In the genomic region with DNA sequence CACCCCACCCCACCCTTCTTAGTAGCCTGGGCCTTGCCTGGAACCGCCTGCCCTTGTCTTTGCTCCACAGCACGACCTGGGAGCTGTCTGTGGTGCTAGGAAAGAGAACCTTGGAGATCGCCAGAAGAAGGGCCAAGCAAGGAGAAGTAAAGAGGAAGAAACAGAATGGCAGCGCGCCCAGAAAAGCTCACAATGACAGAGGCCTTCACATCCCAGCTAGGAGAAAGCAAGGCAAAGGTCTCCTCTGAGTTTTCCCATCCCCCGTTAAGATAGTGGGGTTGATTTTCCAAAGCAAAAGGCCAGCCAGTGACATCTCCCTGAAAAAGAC, we compare ENCODE assay signal across 14 mouse cellular contexts. TPM values are rescaled to one million over a fixed set of nuclear protein-coding genes. Genes with fewer than 3 reads are reported as not detected.
DNase-seq lines count a peak whose midpoint lies in the region; ATAC-seq and TF ChIP-seq lines count a peak whose summit lies in the region.
"Had no signal": no experiment of that assay in that cellular context is flagged by ENCODE, and none has a peak within 500 bp of the region (broad histone marks: within the 10 kb centered on the region; RNA-seq: fewer than 3 reads in every experiment).

No protein-coding gene starts in this region.

- H3K27ac ChIP-seq in forebrain, embryonic 10.5 days = peak overlapping the region; percentile 72; the same call in 1 of the 2 replicates
- H3K27ac ChIP-seq in forebrain, postnatal 0 days (ENCODE audit: low read depth, low read length) = no peak overlapping the region
- H3K27ac ChIP-seq in midbrain, embryonic 10.5 days (replicated peaks) = peak overlapping the region; percentile 75; the same call in 1 of the 2 replicates
- H3K27ac ChIP-seq in midbrain, embryonic 16.5 days (ENCODE audit: low read length) = no peak overlapping the region
- no peak overlapping the region for H3K27ac ChIP-seq in embryonic facial prominence, embryonic 14.5 days (replicated peaks; ENCODE audit: low read depth, low read length)
- H3K27ac ChIP-seq: embryonic facial prominence, embryonic 12.5 days had no signal

- no peak for ATAC-seq in forebrain, postnatal 0 days
- no peak for ATAC-seq in midbrain, embryonic 16.5 days
- ATAC-seq in embryonic facial prominence, embryonic 14.5 days (ENCODE audit: low read depth) = no peak
- ATAC-seq in erythroid progenitor cell, adult 5-6 weeks (replicated peaks; ENCODE audit: low FRiP score, poor library complexity, severe bottlenecking) = no peak
- ATAC-seq: inflammation-experienced regulatory T-cells, adult 6 months had no signal

- intact Hi-C loops in gastrocnemius, postnatal 36 days (cut with DNase I) = no loop called here

- peak; percentile 57 for DNase-seq in forebrain, embryonic 10.5 days (ENCODE audit: extremely low spot score, low spot score)
- no peak for DNase-seq in forebrain, postnatal 0 days
- peak; percentile 53 for DNase-seq in midbrain, embryonic 10.5 days (ENCODE audit: low spot score)
- DNase-seq in embryonic facial prominence, embryonic 14.5 days (ENCODE audit: low spot score) = peak; percentile 71
- peak; percentile 56 for DNase-seq in retina, postnatal 1 day
- DNase-seq in gastrocnemius, postnatal 36 days = no peak
- DNase-seq: left cerebral cortex, postnatal 4 days had no signal

- no peaks in the 10 kb centered on the region for H3K36me3 ChIP-seq in forebrain, embryonic 10.5 days (replicated peaks)
- H3K36me3 ChIP-seq in forebrain, postnatal 0 days (ENCODE audit: insufficient read depth) = no peaks in the 10 kb centered on the region
- H3K36me3 ChIP-seq in midbrain, embryonic 10.5 days = no peaks in the 10 kb centered on the region; the same call in 1 of the 2 replicates
- no peaks in the 10 kb centered on the region for H3K36me3 ChIP-seq in midbrain, embryonic 16.5 days (ENCODE audit: control insufficient read depth, insufficient read depth, low read length)
- no peaks in the 10 kb centered on the region for H3K36me3 ChIP-seq in embryonic facial prominence, embryonic 14.5 days (ENCODE audit: control insufficient read depth, insufficient read depth, low read length)
- H3K36me3 ChIP-seq: embryonic facial prominence, embryonic 12.5 days had no signal

- H3K4me2 ChIP-seq in forebrain, postnatal 0 days (ENCODE audit: low read depth) = no peak overlapping the region
- H3K4me2 ChIP-seq in midbrain, embryonic 16.5 days (ENCODE audit: low read length) = no peak overlapping the region; the same call in 1 of the 2 replicates
- no peak overlapping the region for H3K4me2 ChIP-seq in embryonic facial prominence, embryonic 14.5 days (ENCODE audit: low read depth, low read length)
- H3K4me2 ChIP-seq: embryonic facial prominence, embryonic 12.5 days had no signal

- no peak for TF ChIP-seq CTCF in forebrain, postnatal 0 days (IDR thresholded peaks at IDR 0.05; ENCODE audit: low read depth)

- H3K4me1 ChIP-seq in forebrain, embryonic 10.5 days = peaks cover 38% of the 10 kb centered on the region
- H3K4me1 ChIP-seq in forebrain, postnatal 0 days (ENCODE audit: insufficient read depth) = no peaks in the 10 kb centered on the region
- H3K4me1 ChIP-seq in midbrain, embryonic 10.5 days = peaks cover 48% of the 10 kb centered on the region
- peaks cover 8% of the 10 kb centered on the region; the same call in 1 of the 2 replicates for H3K4me1 ChIP-seq in midbrain, embryonic 16.5 days (ENCODE audit: control insufficient read depth, insufficient read depth, low read length)
- peaks cover 4% of the 10 kb centered on the region; the same call in 1 of the 2 replicates for H3K4me1 ChIP-seq in embryonic facial prominence, embryonic 14.5 days (ENCODE audit: control insufficient read depth, insufficient read depth, low read length)

- H3K4me3 ChIP-seq in forebrain, embryonic 10.5 days = peak overlapping the region; percentile 31; the same call in 1 of the 2 replicates
- no peak overlapping the region for H3K4me3 ChIP-seq in forebrain, postnatal 0 days (ENCODE audit: low read depth, low read length)
- H3K4me3 ChIP-seq in midbrain, embryonic 10.5 days = peak overlapping the region; percentile 38
- no peak overlapping the region for H3K4me3 ChIP-seq in midbrain, embryonic 16.5 days (ENCODE audit: low read depth, low read length)
- H3K4me3 ChIP-seq in embryonic facial prominence, embryonic 14.5 days (ENCODE audit: low read depth, low read length) = no peak overlapping the region
- H3K4me3 ChIP-seq: embryonic facial prominence, embryonic 12.5 days had no signal

- no peak overlapping the region for H3K9ac ChIP-seq in forebrain, postnatal 0 days
- no peak overlapping the region for H3K9ac ChIP-seq in midbrain, embryonic 16.5 days (ENCODE audit: low read depth, low read length)
- no peak overlapping the region for H3K9ac ChIP-seq in embryonic facial prominence, embryonic 14.5 days (ENCODE audit: low read depth, low read length)
- H3K9ac ChIP-seq: embryonic facial prominence, embryonic 12.5 days had no signal

- WGBS in forebrain, embryonic 10.5 days = under 1% methylated on average over 6 of the region's 6 CpGs
- 5% methylated on average over 6 of the region's 6 CpGs for WGBS in forebrain, postnatal 0 days
- under 1% methylated on average over 6 of the region's 6 CpGs for WGBS in midbrain, embryonic 10.5 days
- 5% methylated on average over 6 of the region's 6 CpGs for WGBS in midbrain, embryonic 16.5 days
- WGBS in embryonic facial prominence, embryonic 14.5 days = 2% methylated on average over 6 of the region's 6 CpGs

- peaks cover 100% of the 10 kb centered on the region for H3K27me3 ChIP-seq in forebrain, embryonic 10.5 days (ENCODE audit: poor library complexity, severe bottlenecking)
- H3K27me3 ChIP-seq in forebrain, postnatal 0 days (ENCODE audit: insufficient read depth, low read length) = peaks cover 87% of the 10 kb centered on the region
- peaks cover 100% of the 10 kb centered on the region for H3K27me3 ChIP-seq in midbrain, embryonic 10.5 days (ENCODE audit: low read depth, poor library complexity, severe bottlenecking)
- peaks cover 33% of the 10 kb centered on the region for H3K27me3 ChIP-seq in midbrain, embryonic 16.5 days (ENCODE audit: control insufficient read depth, insufficient read depth, low read depth, low read length)
- peaks cover 95% of the 10 kb centered on the region for H3K27me3 ChIP-seq in embryonic facial prominence, embryonic 14.5 days (replicated peaks; ENCODE audit: control insufficient read depth, insufficient read depth, low read length)

- H3K9me3 ChIP-seq in forebrain, embryonic 10.5 days = no peaks in the 10 kb centered on the region
- H3K9me3 ChIP-seq in forebrain, postnatal 0 days (ENCODE audit: low read length) = no peaks in the 10 kb centered on the region
- H3K9me3 ChIP-seq in midbrain, embryonic 10.5 days (replicated peaks) = no peaks in the 10 kb centered on the region
- no peaks in the 10 kb centered on the region for H3K9me3 ChIP-seq in midbrain, embryonic 16.5 days (replicated peaks; ENCODE audit: control insufficient read depth, low read length, poor library complexity, severe bottlenecking)
- no peaks in the 10 kb centered on the region for H3K9me3 ChIP-seq in embryonic facial prominence, embryonic 14.5 days (ENCODE audit: control insufficient read depth, low read length)
- H3K9me3 ChIP-seq: embryonic facial prominence, embryonic 12.5 days had no signal

RNA-seq across cellular contexts. Expression of a gene that starts 9.2 kb away (rescaled TPM):
- 1.3 and 2.3 TPM in 2 replicates for polyA plus RNA-seq in forebrain, embryonic 10.5 days (2016; fragmentation: Nextera tagmentation; extraction: Ambion mirVana)
- total RNA-seq in forebrain, postnatal 0 days (2014; rRNA removed) = 4.5 and 9.4 TPM in 2 replicates
- polyA plus RNA-seq in forebrain, postnatal 0 days (2015; fragmentation: Nextera tagmentation; extraction: Ambion mirVana) = 1.3 and 1.5 TPM in 2 replicates
- polyA plus RNA-seq in midbrain, embryonic 10.5 days (2016; fragmentation: Nextera tagmentation; extraction: Ambion mirVana) = 4.4 and 5.3 TPM in 2 replicates
- polyA plus RNA-seq in midbrain, embryonic 16.5 days (2015; fragmentation: Nextera tagmentation; extraction: Ambion mirVana) = 6.8 and 8.5 TPM in 2 replicates
- not detected in 2 replicates for polyA plus RNA-seq in embryonic facial prominence, embryonic 14.5 days (2014; fragmentation: Nextera tagmentation; extraction: Ambion mirVana)
- total RNA-seq in erythroid progenitor cell, adult 5-6 weeks (2015; ENCODE audit: low replicate concordance) = not detected in 2 replicates
- not detected in 2 replicates for total RNA-seq in erythroid progenitor cell, adult 5-6 weeks (2017; ENCODE audit: low replicate concordance)
- total RNA-seq in gastrocnemius, postnatal 36 days (2021) = not detected
- total RNA-seq: adrenal gland, adult 18-20 months; gastrocnemius, postnatal 4 days had no signal
- polyA plus RNA-seq: embryonic facial prominence, embryonic 12.5 days; inflammation-experienced regulatory T-cells, adult 6 months; stomach, embryonic 16.5 days had no signal

Comparison
In these comparisons a context has a peak if more than half of its experiments do, and no peak if none do; other contexts are left out.
1. DNase-seq: peak in forebrain, embryonic 10.5 days (single experiment), midbrain, embryonic 10.5 days (single experiment), embryonic facial prominence, embryonic 14.5 days (single experiment) and retina, postnatal 1 day (single experiment); none in forebrain, postnatal 0 days (single experiment) and gastrocnemius, postnatal 36 days (0 of 2).
2. H3K27ac ChIP-seq: peak in forebrain, embryonic 10.5 days (single experiment) and midbrain, embryonic 10.5 days (single experiment); none in forebrain, postnatal 0 days (single experiment), midbrain, embryonic 16.5 days (single experiment) and embryonic facial prominence, embryonic 14.5 days (single experiment).
3. H3K4me3 ChIP-seq: peak in forebrain, embryonic 10.5 days (single experiment) and midbrain, embryonic 10.5 days (single experiment); none in forebrain, postnatal 0 days (single experiment), midbrain, embryonic 16.5 days (single experiment) and embryonic facial prominence, embryonic 14.5 days (single experiment).